Mouse (Mus musculus) v-Abl transformed pro-B cells (cell line): Measurements from ENCODE around the gene Gucy2e.

Source experiments
- in situ Hi-C, 2 experiments: fragments of 400-800 bp; cut with MboI; formaldehyde crosslinking; loops; one replicate each; pipeline ENCODE4 v1.15.1; 2025; ENCODE audit not compliant: unreplicated experiment in 2 of 2

Gene Gucy2e

GRCm38 (mm10) chr11:69185031-69185430 lies 51.8 kb downstream of the Gucy2e start:
- in situ Hi-C loops = loop anchor here in 1 of 2 experiments (25.0 kb wide), 1 partner anchor 902 kb away; the partner anchor contains the start of gene Asgr2

- in situ Hi-C loops = loop anchor here in 1 of 2 experiments (25.0 kb wide), 1 partner anchor 907 kb away; the partner anchor contains the start of gene Asgr2
These were observed 56.7 kb downstream of the Gucy2e start for GRCm38 (mm10) chr11:69180120-69180519.

GRCm38 (mm10) chr11:69179512-69179911 lies 57.3 kb downstream of the Gucy2e start:
- in situ Hi-C loops = loop anchor here in 1 of 2 experiments (25.0 kb wide), 1 partner anchor 908 kb away; the partner anchor contains the start of gene Asgr2

- in situ Hi-C loops = loop anchor here in 1 of 2 experiments (25.0 kb wide), 1 partner anchor 909 kb away; the partner anchor contains the start of gene Asgr2
These were observed 58.3 kb downstream of the Gucy2e start for GRCm38 (mm10) chr11:69178525-69178924.

GRCm38 (mm10) chr11:69174722-69175121 lies 62.1 kb downstream of the Gucy2e start:
- in situ Hi-C loops = loop anchor here (25.0 kb wide), 2 partner anchors 913 to 1237 kb away; partner anchors contain the start of gene Asgr2 (in 1 of the 2)

- in situ Hi-C loops = loop anchor here in 1 of 2 experiments (25.0 kb wide), 1 partner anchor 1235 kb away; no protein-coding TSS in a partner anchor
These were observed 64.2 kb downstream of the Gucy2e start for GRCm38 (mm10) chr11:69172606-69173005.

- in situ Hi-C loops = loop anchor here in 1 of 2 experiments (25.0 kb wide), 1 partner anchor 1234 kb away; no protein-coding TSS in a partner anchor
These were observed 65.2 kb downstream of the Gucy2e start for GRCm38 (mm10) chr11:69171626-69172025.

GRCm38 (mm10) chr11:69169313-69169712 lies 67.5 kb downstream of the Gucy2e start:
- in situ Hi-C loops = loop anchor here in 1 of 2 experiments (25.0 kb wide), 1 partner anchor 1232 kb away; no protein-coding TSS in a partner anchor
